Mouse (Mus musculus) cerebellum, adult 11 months (tissue): Measurements from ENCODE around the gene Slc35a3.
"Not testable (repeated sequence)": the region's sequence is repeated elsewhere in the genome, so short reads cannot be mapped to it uniquely, and the experiment has no call there.

Source experiments
- DNase-seq: peaks from one replicate; pipeline ENCODE4 v3.0.0; 2022

The Slc35a3 gene

DNA sequence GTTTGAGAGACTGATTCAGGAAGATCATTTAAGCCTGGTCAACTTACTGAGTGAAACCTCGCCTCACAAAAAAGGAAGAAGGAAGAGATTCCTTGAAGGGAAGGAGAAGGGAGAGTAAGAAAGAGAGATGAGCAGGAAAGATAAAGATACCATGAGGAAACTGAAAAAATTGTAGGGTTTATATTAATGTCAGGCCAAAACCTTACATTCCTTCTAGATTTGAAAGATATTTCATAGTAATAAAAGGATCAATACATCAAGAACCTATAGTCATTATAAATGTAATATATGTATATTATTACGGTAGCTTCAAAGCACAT, 17.0 kb downstream of the Slc35a3 start:
- no peak for DNase-seq

GRCm38 (mm10) chr3:116694955-116695665, 17.5 kb downstream of the Slc35a3 start:
- DNase-seq: no peak

DNA sequence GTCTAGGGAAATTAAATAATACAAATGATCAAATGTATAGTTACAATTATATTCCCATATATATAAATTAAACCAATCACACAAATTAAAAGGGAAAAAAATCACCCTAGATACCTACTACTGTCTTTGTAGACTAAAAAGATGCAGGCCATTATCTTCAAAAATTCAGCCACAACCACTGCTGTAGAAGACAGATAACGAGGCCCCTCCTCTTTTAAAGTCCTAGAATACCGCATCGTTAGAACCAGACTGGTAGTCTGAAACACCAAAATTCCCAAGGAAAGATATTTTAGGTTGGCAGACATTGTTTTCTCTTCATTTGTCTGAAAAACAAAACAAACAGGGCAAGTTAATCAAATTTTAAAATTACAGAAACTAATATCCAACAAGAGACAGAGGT, 18.3 kb downstream of the Slc35a3 start:
- no peak for DNase-seq

GRCm38 (mm10) chr3:116681160-116681559, 31.5 kb downstream of the Slc35a3 start, which contains the start of gene Gm43191:
Gene Gm43191, minus strand, starts transcription at chr3:116681260.
- DNase-seq: no peak

GRCm38 (mm10) chr3:116664281-116664680, 48.4 kb downstream of the Slc35a3 start:
- DNase-seq: not testable (repeated sequence)

DNA sequence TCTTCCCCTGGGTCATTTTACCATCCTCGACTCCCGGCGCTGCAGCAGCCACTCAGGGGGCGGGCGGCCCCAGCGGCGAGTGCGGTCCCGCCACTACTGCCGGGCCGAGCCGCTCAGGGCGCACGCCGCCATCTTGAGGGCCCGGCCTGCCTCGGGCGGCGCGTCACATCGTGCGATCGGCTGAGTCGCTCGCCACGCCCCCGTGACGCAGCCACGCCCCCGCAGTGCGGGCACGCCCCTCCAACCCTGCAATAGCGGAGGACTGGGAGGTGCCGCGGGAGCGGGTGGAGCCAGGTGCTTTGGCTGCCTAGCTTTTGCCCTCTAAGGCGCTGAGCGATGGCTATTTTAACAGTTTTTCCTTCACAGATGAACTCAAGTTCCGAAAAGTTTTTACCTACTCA, 50.2 kb downstream of the Slc35a3 start, which contains the start of gene Mfsd14a:
Mfsd14a (minus strand) TSS at position 215 of the 401 bp plus-strand sequence.
- DNase-seq: peak; percentile 98

DNA sequence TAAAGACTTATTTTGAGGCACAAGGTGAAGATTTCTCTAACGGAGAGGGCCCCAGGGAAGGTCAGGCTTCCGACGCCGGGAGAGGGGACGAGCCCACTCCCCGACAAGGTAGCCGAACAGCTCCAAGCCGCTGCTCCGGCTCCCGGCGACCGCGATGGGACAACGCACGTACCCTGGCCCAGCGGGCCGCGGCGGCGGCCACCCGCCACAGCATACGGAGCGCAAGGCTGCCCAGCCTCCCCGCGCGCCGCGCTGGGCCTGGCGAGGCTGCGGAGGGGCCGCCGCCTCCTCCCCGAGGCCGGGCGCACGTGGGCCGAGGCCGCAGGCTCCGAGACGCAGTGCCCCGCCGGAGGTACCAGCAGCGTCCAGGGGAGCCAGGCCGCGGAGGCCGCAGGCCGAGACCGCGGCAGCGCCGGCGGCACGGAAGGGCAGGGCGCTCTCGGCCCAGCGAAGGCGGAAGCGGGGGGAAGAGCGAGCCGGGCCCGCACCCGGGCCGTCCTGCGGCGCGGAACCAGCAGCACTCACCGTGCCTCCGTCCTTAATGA, 50.7 kb downstream of the Slc35a3 start:
- DNase-seq: no peak

GRCm38 (mm10) chr3:116661288-116661869, 51.3 kb downstream of the Slc35a3 start:
- DNase-seq: no peak

GRCm38 (mm10) chr3:116659856-116660430, 52.7 kb downstream of the Slc35a3 start:
- no peak for DNase-seq

DNA sequence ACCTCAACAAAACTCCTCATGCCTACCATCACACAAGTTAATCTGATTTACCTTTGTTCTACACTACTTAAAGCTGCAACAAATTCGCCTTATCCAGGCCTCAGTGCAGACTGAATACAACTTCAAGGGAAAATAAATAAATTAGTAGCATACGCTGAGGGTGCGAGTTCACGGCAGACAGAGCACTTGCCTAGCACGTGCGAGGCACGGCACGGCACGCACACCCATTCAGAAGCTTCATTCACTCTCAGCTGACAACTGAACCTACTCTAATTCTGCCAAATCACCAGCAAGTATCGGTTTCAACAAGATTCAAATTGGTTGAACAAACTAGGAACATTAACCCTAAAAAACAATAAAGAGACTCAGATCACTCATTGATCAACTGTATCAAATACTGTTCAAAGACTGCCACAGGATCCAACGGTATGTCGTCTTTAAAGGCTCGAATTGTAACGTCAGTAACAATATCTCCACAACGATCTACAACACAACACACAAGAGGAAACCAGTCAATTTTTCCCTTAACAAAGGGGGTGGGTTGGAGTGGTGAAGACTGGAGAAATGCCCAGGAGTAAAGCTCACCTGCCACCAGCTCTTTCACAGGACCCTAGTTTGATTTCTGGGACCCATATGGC, 53.6 kb downstream of the Slc35a3 start:
- no peak for DNase-seq

- no peak for DNase-seq
These were observed 56.3 kb downstream of the Slc35a3 start for GRCm38 (mm10) chr3:116656184-116656965.

- not testable (repeated sequence) for DNase-seq
These were observed 58.6 kb downstream of the Slc35a3 start for GRCm38 (mm10) chr3:116654051-116654450.

- DNase-seq: no peak
These were observed 59.2 kb downstream of the Slc35a3 start for GRCm38 (mm10) chr3:116653278-116653945.

GRCm38 (mm10) chr3:116652033-116652446, 60.6 kb downstream of the Slc35a3 start:
- DNase-seq: no peak

DNA sequence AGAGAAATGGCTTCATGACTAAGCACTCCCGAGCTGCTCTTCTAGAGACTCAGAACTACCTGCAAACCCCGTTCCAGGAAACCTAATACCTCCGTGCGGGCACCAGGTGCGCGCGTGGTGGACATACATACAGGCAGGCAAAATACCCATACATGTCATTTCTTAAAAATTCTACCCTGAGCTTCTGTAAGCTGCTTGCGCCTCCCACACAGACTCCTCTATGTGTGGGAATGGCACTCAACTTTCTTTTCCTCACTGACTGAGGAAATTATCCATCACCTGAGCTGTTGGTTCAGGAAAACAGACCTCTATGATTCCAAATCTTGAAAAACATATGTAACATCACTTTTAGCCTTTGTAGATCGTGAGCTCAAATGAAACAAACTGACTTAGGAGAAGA, 61.9 kb downstream of the Slc35a3 start:
- no peak for DNase-seq

GRCm38 (mm10) chr3:116648805-116649204, 63.8 kb downstream of the Slc35a3 start:
- no peak for DNase-seq

DNA sequence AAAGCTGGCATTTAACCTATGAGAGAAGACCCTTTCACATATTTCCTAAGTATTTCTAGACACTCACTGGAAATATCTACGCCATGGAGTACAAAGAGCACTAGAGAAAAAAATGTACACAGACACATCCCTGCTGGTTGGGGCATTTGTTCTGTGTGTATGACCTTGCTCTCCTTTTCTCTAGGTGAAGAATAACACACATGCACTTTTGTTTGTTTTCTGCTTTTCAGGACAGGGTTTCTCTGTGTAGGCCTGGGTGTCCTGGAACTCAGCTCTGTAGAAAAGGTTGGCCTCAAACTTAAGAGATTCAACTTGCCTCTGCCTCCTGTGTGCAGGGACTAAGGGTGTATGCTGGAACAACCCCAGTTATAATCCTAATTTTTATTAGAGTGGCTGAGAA, 66.2 kb downstream of the Slc35a3 start:
- no peak for DNase-seq

GRCm38 (mm10) chr3:116642373-116642772, 70.3 kb downstream of the Slc35a3 start:
- DNase-seq: no peak

GRCm38 (mm10) chr3:116641811-116642371, 70.7 kb downstream of the Slc35a3 start:
- DNase-seq: no peak

DNA sequence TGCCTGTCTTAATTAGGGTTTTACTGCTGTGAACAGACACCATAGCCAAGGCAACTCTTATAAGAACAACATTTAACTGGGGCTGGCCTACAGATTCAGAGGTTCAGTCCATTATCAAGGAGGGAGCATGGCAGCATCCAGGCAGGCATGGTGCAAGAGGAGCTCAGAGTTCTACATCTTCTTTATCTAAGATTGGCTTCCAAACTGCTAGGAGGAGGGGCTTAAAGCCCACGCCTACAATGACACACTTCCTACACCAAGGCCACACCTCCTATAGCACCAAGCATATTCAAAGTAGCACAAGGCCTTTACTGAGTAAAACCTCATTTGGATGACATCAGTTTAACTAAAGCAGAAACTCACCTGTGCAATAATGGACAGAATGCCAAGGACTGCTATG, 72.6 kb downstream of the Slc35a3 start:
- DNase-seq: no peak

GRCm38 (mm10) chr3:116638572-116638971, 74.1 kb downstream of the Slc35a3 start:
- DNase-seq: no peak
